Mouse (Mus musculus) olfactory bulb, adult 2 months (tissue): ENCODE data around the gene 0610040J01Rik.

Experiments used
- CTCF ChIP-seq: fragments of 200-500 bp; IDR thresholded peaks from 2 replicates; pipeline ENCODE4 v1.5.1; 2012; ENCODE audit warnings: low read depth, mild to moderate bottlenecking, low read length, moderate library complexity; ENCODE audit not compliant: insufficient read depth
- POLR2A ChIP-seq: fragments of 200-500 bp; IDR thresholded peaks from 2 replicates; pipeline ENCODE4 v1.6.1; 2012; ENCODE audit warnings: mild to moderate bottlenecking, low read depth, low read length, moderate library complexity; ENCODE audit not compliant: insufficient read depth

- TF ChIP-seq POLR2A (no peak), CTCF (no peak)
Observed at GRCm38 (mm10) chr5:63916457-63917139, 104.4 kb downstream of the 0610040J01Rik start.
